Mouse (Mus musculus) urinary bladder, postnatal 36 days (tissue): ENCODE data around the gene Gse1.
A peak's percentile ranks its signal among the peaks of the same experiment; 100 is the strongest.

Source experiments
- DNase-seq, 2 experiments: peaks; one replicate each; pipeline ENCODE4 v3.0.0; 2022; ENCODE audit warnings: low spot score in 2 of 2, mixed read lengths in 1 of 2

Gene Gse1

GRCm38 (mm10) chr8:120401216-120401615, 173.0 kb downstream of the Gse1 start:
- no peak for DNase-seq

- no peak for DNase-seq
Observed at GRCm38 (mm10) chr8:120401712-120402111, 173.5 kb downstream of the Gse1 start.

- DNase-seq = no peak
Observed at GRCm38 (mm10) chr8:120403606-120404269, 175.5 kb downstream of the Gse1 start.

GRCm38 (mm10) chr8:120404609-120405036, 176.4 kb downstream of the Gse1 start:
- DNase-seq = peak in 1 of 2 experiments; percentile 51

GRCm38 (mm10) chr8:120406008-120406632, 177.9 kb downstream of the Gse1 start:
- DNase-seq = no peak

- peak; percentile 41 to 69 for DNase-seq
Observed at GRCm38 (mm10) chr8:120407701-120408240, 179.5 kb downstream of the Gse1 start.

GRCm38 (mm10) chr8:120408241-120409215, 180.3 kb downstream of the Gse1 start:
- DNase-seq = no peak

GRCm38 (mm10) chr8:120409371-120410013, 181.2 kb downstream of the Gse1 start:
- no peak for DNase-seq

GRCm38 (mm10) chr8:120411059-120411458, 182.8 kb downstream of the Gse1 start:
- DNase-seq = no peak

GRCm38 (mm10) chr8:120411862-120412261, 183.6 kb downstream of the Gse1 start:
- no peak for DNase-seq

- DNase-seq = no peak
Observed at GRCm38 (mm10) chr8:120412357-120412756, 184.1 kb downstream of the Gse1 start.

- no peak for DNase-seq
Observed at GRCm38 (mm10) chr8:120412911-120413625, 184.8 kb downstream of the Gse1 start.

GRCm38 (mm10) chr8:120413626-120413988, 185.4 kb downstream of the Gse1 start:
- no peak for DNase-seq

- no peak for DNase-seq
Observed at GRCm38 (mm10) chr8:120414216-120414615, 186.0 kb downstream of the Gse1 start.

- no peak for DNase-seq
Observed at GRCm38 (mm10) chr8:120415474-120415873, 187.2 kb downstream of the Gse1 start.

GRCm38 (mm10) chr8:120416173-120416521, 187.9 kb downstream of the Gse1 start:
- DNase-seq = no peak

GRCm38 (mm10) chr8:120416522-120417394, 188.5 kb downstream of the Gse1 start:
- DNase-seq = peak; percentile 82 to 88

GRCm38 (mm10) chr8:120418188-120418587, 189.9 kb downstream of the Gse1 start:
- DNase-seq = peak; percentile 45 to 61

- DNase-seq = no peak
Observed at GRCm38 (mm10) chr8:120419675-120420074, 191.4 kb downstream of the Gse1 start.

- no peak for DNase-seq
Observed at GRCm38 (mm10) chr8:120420226-120420625, 192.0 kb downstream of the Gse1 start.
